Mouse (Mus musculus) frontal cortex, postnatal 14 days (tissue): ENCODE measurements around the gene Snn.

ENCODE experiments used
- DNase-seq, 2 experiments: peaks; one replicate each; pipeline ENCODE4 v3.0.0; 2022; ENCODE audit warnings: low spot score in 2 of 2

Gene Snn

DNA sequence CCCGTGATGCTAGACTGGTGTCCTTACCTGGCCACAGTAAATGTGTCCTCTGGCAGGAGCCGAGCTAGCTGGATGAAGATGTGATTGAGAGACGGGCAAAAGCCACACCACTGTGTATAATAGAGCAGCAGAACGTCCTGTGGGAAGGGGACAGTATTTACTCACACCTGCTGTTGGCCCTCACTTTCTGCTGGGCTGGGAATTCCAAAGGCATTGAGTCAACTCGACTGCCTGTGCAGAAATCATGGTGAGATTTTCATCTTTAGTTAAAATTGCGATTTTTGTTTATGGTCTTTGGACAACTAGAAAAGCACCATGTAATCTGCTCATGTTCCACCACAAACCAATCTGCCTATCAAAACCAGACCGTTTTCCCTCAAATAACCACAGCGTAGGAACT, 23.4 kb downstream of the Snn start:
- no peak for DNase-seq

DNA sequence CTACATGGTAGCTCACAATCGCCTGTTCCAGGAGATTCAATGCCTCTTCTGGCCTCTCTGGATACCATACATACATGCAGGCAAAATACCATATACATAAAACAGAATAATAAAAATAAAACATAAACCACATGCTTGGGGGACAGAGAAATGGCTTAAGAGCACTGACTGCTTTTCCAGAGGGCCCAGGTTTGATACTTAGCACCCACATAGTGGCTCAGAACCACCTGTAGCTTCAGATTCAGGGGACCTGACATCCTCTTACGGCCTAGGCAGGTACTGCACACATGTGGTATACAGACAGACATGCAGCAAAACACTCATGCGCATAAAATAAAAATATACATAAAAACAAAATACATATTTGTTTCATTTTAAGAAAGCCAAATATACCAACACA, 25.6 kb downstream of the Snn start:
- DNase-seq: no peak

DNA sequence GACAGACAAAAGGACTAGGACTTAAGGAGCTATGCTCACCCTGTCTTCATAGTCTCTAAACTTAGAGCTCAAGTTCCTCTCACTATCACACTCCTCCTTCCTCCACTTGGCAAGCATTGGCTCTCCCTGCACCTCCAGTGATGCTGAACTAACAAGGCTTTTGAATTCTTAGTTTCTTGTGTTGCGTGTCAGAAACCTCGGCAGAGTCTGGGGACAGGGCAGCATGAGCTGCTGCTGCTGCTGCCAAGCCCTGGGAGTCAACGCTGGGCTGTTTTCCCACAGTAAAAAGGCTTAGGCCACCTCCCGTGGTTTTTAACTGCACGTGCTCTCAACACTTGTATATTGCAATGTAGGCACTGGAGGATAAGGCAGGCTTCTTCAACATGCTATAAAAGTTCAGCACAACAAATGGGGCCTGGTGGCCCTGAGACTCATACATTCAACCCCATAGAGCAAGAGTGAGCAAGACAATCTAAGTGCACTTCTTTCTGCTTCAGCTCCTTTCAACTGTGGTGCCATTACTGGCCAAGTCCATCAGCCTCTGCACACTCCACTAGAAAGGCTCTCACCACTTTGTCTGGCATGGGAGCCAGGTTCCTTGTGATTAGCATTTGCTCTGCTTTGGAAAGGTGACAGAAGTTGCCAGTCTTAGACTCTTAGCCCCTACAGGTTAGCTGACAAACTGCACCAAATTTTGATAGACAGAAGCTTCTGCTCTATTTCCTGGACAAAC, 26.3 kb downstream of the Snn start:
- no peak for DNase-seq

DNA sequence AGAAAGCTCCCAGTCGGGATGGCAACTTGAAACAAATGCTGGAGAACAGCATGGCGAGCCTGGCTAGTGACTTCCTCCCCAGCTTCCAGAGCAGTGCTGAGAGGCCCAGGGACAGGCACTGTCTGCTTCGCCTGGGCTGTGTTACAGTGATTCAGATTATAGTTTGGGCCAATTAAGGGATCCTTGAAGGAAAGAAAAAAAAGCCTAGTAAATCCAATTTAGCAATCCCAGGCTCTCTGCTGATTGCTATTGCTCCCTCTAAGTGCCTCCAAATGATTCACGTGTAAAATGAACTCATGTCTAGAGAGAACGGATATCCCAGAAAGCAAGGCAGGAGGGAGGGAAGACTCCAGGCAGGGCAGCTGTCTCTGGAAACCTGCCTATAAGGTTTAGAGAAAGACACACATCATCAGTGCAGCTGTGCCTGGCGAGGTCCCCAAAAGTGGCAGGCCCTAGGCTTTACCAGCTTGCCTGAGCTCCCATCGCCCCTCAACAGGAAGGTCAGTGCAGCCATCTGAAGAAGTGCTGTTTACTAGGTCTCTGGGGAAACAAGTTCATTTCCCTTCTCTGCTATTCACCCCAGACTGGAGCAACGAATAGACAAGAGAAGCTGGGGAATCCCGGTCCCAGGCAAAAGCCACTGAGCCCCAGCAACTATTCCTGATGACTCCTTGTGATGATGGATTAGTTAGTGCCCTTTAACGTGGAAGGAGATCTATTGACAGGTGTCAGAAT, 30.3 kb downstream of the Snn start:
- no peak for DNase-seq

DNA sequence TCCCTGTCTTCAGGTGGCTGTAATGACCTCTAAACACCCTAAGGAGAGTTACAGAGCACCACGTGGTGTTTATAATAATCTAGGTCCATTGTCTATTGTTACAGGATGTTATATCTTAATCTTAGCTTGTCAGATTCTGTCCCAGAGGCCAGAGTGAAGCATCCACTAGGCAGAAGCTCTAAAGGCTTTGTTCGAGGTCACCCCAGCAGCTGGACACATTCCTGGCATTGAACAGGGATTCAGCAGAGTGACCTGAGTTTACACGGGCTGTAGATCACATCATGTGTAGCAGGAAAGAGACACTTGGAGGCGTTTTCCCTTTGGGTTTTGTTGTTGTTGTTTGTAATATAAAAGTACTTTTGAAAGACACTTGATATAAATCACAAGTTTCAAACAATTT, 31.3 kb downstream of the Snn start:
- DNase-seq: no peak

DNA sequence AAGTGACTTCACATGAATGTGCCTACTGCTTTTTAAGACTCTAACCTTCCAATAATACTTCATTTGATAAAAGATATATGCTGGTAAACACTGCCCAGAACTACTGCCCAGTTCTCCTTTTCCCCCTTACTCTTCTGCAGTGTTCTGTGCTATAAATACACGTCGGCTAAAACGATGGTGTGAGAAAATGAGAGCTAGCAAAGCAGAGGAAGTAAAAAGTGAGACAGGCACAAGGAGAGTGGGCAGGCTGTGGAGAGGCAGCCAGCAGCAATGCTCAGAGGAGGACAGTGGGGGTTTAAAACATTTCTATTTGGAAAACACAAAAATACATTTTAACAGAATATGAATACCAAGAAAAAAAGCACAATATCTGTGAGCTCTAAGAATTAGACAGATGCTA, 31.8 kb downstream of the Snn start:
- DNase-seq: no peak

DNA sequence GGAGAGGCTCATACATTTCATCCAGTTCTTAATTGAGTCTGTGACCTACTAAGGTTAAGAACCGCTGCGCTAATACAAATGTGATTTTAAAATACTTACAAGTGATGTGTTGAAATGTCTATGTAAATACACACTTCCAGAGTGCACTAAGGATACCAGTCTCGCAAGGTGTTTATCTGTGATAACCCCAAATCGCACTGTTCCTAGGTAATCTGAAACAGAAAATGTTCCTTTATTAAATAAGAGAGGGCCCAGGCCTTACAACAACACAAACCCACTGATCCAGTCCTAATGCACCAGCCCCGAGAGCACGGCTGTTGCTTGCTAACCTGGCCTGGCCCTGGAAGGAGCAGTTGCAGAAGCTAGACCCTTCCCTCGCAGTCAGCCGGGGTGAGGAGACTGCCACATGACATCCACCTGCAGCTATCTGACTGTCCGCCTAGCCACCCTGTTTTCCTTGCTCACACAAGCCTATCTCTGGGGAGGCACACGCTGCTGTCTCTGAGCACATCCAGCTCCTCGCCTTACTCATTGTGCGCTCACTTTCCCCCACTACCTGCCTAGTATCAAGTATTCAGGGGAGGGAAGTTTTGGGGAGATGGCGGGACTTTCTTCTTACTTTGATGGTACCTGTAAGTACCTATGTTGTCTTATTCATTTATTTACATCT, 33.1 kb downstream of the Snn start:
- DNase-seq: no peak

DNA sequence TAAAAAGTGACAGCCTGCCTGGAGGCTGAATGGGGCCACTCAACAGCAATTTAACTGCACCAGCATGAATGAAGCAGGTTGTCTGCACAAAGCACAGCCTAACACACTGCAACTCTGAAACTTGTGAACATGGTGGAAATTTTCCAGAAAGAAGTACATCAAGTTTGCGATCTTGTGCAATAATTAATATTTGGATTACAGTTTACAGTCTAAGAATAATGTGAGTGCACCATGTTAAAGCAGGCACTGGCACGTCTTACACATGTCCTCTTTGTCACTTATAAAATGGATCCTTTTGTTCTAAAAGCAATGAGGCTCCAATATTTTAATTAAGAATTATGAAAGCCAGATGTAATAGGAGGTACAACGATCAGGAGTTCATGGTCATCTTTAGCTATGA, 36.6 kb downstream of the Snn start:
- DNase-seq: no peak

DNA sequence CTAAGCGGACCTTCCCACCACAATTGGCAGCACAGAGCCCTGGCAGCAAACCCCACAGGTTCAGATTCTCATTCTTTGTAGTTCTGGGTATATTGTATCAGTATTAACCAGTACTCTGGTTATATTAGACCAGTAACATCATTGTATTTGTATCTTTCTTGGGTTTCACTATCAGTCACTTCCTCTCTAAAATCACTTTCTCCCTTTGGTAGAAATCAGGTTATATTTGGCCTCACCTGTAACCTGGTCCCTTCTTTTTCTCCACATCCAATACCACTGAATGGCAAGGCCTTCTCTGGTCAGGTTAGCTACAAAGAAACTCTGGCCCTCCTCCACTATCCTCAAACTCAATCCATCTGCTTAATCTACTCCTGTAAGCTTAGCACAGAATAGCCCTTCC, 44.2 kb downstream of the Snn start:
- no peak for DNase-seq

DNA sequence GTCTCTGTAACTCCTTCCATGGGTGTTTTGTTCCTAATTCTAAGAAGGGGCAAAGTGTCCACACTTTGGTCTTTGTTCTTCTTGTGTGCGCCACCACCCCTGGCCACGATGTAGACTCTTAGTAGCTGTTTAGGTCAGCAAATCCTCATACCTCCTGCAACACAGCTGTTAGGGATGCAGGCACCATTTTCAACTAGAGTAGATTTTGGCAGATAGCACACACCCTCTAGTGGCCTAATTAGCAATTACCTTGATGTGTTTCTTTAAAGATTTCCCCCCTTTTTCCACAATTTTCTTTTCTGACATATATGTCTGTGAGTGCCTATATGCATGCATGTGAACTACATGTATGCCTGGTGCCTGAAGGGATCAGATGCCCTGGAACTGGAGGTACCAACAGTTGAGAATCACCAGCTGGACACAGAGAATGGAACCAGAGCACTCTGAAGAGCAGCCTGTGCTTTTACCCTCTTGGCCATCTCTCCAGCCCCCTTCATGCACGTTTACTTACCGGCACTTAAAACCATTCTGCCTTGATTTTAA, 48.5 kb downstream of the Snn start:
- DNase-seq: no peak

DNA sequence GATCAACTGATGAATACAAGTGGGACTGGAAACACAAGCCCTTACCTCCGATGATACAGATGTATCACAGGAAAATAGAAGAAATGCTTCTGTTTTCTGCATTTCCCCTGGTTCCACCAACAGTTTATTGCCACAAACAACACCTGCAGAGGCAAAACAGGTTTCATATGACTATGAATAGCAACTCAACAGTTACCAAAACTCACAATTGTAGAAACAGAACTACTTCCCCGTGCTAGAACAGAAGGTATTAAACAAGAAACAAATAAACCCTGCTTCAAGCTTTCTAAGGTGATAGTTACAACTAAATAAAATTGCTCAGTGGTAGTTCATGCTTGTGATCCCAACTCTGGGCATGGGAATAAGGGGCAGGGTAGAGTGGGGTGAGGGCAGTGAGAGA, 61.9 kb downstream of the Snn start:
- no peak for DNase-seq

DNA sequence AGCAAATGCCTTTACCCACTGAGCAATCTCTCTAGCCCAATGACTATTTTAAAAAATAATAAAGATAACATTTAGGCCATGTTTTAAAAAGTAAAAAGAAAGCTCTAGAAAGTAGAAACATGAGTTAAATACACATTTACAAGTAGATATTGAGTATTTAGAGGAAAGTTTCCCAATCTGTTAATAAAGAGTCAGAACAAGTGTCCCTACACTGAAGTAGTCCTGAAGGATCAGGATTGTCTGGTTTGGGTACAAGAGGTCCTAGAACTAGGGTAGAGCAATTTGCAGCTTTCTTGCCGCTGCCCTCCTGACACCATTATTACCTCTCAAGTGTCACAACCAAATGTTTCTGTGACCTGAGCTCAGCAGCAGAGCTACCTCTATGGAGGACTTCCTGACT, 63.4 kb downstream of the Snn start:
- DNase-seq: no peak
